ENCODE assay signal across 10 mouse cellular contexts in the genomic region with DNA sequence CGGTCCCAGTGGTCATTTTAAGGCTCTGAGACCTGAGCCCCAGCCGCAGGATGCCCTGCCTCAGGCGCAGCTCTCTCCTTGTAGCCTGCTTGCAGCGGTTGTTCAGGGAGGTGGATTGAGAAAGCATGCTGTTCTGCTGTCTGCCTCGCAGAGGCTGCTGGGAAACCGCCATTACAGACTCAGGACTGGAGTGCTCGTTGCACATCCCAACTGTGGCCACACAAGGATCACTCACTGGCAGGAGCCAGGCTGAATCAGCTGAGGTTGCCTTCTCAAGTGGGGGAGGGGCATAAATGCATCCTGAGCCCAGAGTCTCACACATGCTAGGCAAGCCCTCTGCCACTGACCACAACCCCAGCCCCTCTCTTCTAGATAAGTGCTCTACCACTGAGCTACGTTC. TPM values are rescaled to one million over a fixed set of nuclear protein-coding genes. Genes with fewer than 3 reads are reported as not detected.
DNase-seq lines count a peak whose midpoint lies in the region; ATAC-seq and TF ChIP-seq lines count a peak whose summit lies in the region.
"Had no signal": no experiment of that assay in that cellular context is flagged by ENCODE, and none has a peak within 500 bp of the region (broad histone marks: within the 10 kb centered on the region; RNA-seq: fewer than 3 reads in every experiment).

No protein-coding gene starts in this region.

- 0 out of 2 replicates have a peak overlapping the region, but pooled peaks have one; percentile 44 for H3K27ac ChIP-seq in embryonic facial prominence, embryonic 15.5 days (replicated peaks)
- peak overlapping the region; percentile 41; the same call in 1 of the 2 replicates for H3K27ac ChIP-seq in liver, postnatal 0 days (ENCODE audit: low read depth)
- H3K27ac ChIP-seq: lung, embryonic 15.5 days had no signal

- no peak for TF ChIP-seq EP300 in liver, postnatal 0 days (IDR thresholded peaks at IDR 0.05; ENCODE audit: low read depth)

- no peak for ATAC-seq in embryonic facial prominence, embryonic 15.5 days (ENCODE audit: insufficient number of reproducible peaks, low FRiP score, low TSS enrichment, low read depth)
- ATAC-seq in liver, postnatal 0 days, result no peak

- intact Hi-C loops in gastrocnemius, postnatal 14 days (cut with DNase I; ENCODE audit: low total_unique reads), result loop anchor here (5.0 kb wide), 1 partner anchor 43 kb away; a partner anchor contains a TSS

- WGBS in embryonic facial prominence, embryonic 15.5 days, result 45% methylated on average over 8 of the region's 8 CpGs
- WGBS in liver, postnatal 0 days (ENCODE audit: insufficient replicate concordance), result 51% methylated on average over 8 of the region's 8 CpGs

- H3K9ac ChIP-seq in embryonic facial prominence, embryonic 15.5 days, result no peak overlapping the region
- no peak overlapping the region for H3K9ac ChIP-seq in liver, postnatal 0 days (replicated peaks)
- H3K9ac ChIP-seq: lung, embryonic 15.5 days had no signal

- peak overlapping the region; percentile 32 for H3K4me3 ChIP-seq in E14TG2a.4 (replicated peaks; ENCODE audit: low read length)
- no peak overlapping the region for H3K4me3 ChIP-seq in embryonic facial prominence, embryonic 15.5 days (replicated peaks)
- no peak overlapping the region for H3K4me3 ChIP-seq in liver, postnatal 0 days (ENCODE audit: low read depth, low read length)
- H3K4me3 ChIP-seq: lung, embryonic 15.5 days had no signal

- no peaks in the 10 kb centered on the region for H3K27me3 ChIP-seq in E14TG2a.4 (ENCODE audit: insufficient read depth, low read length)
- no peaks in the 10 kb centered on the region for H3K27me3 ChIP-seq in embryonic facial prominence, embryonic 15.5 days
- H3K27me3 ChIP-seq in liver, postnatal 0 days (ENCODE audit: insufficient read depth, low read length), result no peaks in the 10 kb centered on the region
- H3K27me3 ChIP-seq: lung, embryonic 15.5 days had no signal

- TF ChIP-seq CTCF in E14TG2a.4 (conservative IDR thresholded peaks at IDR 0.05; ENCODE audit: low read length), result no peak
- no peak for TF ChIP-seq CTCF in liver, postnatal 0 days (IDR thresholded peaks at IDR 0.05; ENCODE audit: low read depth)

- H3K4me2 ChIP-seq in embryonic facial prominence, embryonic 15.5 days (replicated peaks), result no peak overlapping the region
- no peak overlapping the region for H3K4me2 ChIP-seq in liver, postnatal 0 days (ENCODE audit: low read depth, low read length)
- H3K4me2 ChIP-seq: lung, embryonic 15.5 days had no signal

- peak; percentile 35 for DNase-seq in gastrocnemius, postnatal 14 days
- no peak for DNase-seq in gastrocnemius, postnatal 25 days
- DNase-seq in liver, postnatal 0 days, result no peak
- no peak for DNase-seq in layer of hippocampus, postnatal 25 days (ENCODE audit: extremely low spot score in 1 of 2, low spot score in 1 of 2)
- no peak for DNase-seq in lung, postnatal 25 days (ENCODE audit: low spot score)
- no peak for DNase-seq in kidney, adult 18-20 months
- DNase-seq: right cerebral cortex, postnatal 4 days had no signal

- H3K9me3 ChIP-seq in E14TG2a.4 (ENCODE audit: low read length), result no peaks in the 10 kb centered on the region
- H3K9me3 ChIP-seq in embryonic facial prominence, embryonic 15.5 days (replicated peaks), result no peaks in the 10 kb centered on the region
- H3K9me3 ChIP-seq in liver, postnatal 0 days (ENCODE audit: low read length), result no peaks in the 10 kb centered on the region
- H3K9me3 ChIP-seq: lung, embryonic 15.5 days had no signal

- peaks cover 35% of the 10 kb centered on the region for H3K36me3 ChIP-seq in E14TG2a.4 (ENCODE audit: insufficient read depth, low read length)
- H3K36me3 ChIP-seq in embryonic facial prominence, embryonic 15.5 days, result peaks cover 21% of the 10 kb centered on the region
- H3K36me3 ChIP-seq in liver, postnatal 0 days (replicated peaks; ENCODE audit: insufficient read depth, low read length), result peaks cover 13% of the 10 kb centered on the region

- peaks cover 97% of the 10 kb centered on the region for H3K4me1 ChIP-seq in E14TG2a.4 (replicated peaks; ENCODE audit: low read depth, low read length)
- H3K4me1 ChIP-seq in embryonic facial prominence, embryonic 15.5 days, result peaks cover 61% of the 10 kb centered on the region
- H3K4me1 ChIP-seq in liver, postnatal 0 days (ENCODE audit: insufficient read depth), result peaks cover 40% of the 10 kb centered on the region

RNA-seq across cellular contexts. Expression of a gene that starts 18.0 kb away (rescaled TPM):
- total RNA-seq in gastrocnemius, postnatal 14 days (2021), result 1 to 10 TPM; 3.4 to 3.9 TPM
- total RNA-seq in gastrocnemius, postnatal 25 days (2021), result 1 to 10 TPM; 2.5 to 4.0 TPM
- polyA plus RNA-seq in embryonic facial prominence, embryonic 15.5 days (2015; fragmentation: Nextera tagmentation; extraction: Ambion mirVana), result 9.9 and 11.8 TPM in 2 replicates
- 2.8 and 4.0 TPM in 2 replicates for polyA plus RNA-seq in liver, postnatal 0 days (2015; fragmentation: Nextera tagmentation; extraction: Ambion mirVana)
- 10 to 100 TPM; 18.6 to 24.1 TPM for total RNA-seq in layer of hippocampus, postnatal 25 days (2021)

RNA-seq across cellular contexts. Expression of a gene that starts 44.4 kb away (rescaled TPM):
- 10 to 100 TPM; 12.2 to 14.7 TPM for total RNA-seq in gastrocnemius, postnatal 14 days (2021)
- total RNA-seq in gastrocnemius, postnatal 25 days (2021), result 10 to 100 TPM; 10.5 to 12.1 TPM
- polyA plus RNA-seq in embryonic facial prominence, embryonic 15.5 days (2015; fragmentation: Nextera tagmentation; extraction: Ambion mirVana), result 6.5 and 6.6 TPM in 2 replicates
- 1.7 TPM in 2 replicates for polyA plus RNA-seq in liver, postnatal 0 days (2015; fragmentation: Nextera tagmentation; extraction: Ambion mirVana)
- 10 to 100 TPM; 40.6 to 45.7 TPM for total RNA-seq in layer of hippocampus, postnatal 25 days (2021)
